Mouse (Mus musculus) bone marrow macrophage, adult 2 months (primary cell): Measurements from ENCODE around the gene Prodh2.

ENCODE experiments used
- CTCF ChIP-seq: IDR thresholded peaks from 2 replicates; pipeline ENCODE4 v1.5.1; 2012; ENCODE audit warnings: low read depth, mild to moderate bottlenecking, low read length, moderate library complexity
- POLR2A ChIP-seq: IDR thresholded peaks from 2 replicates; pipeline ENCODE4 v1.6.1; 2012; ENCODE audit warnings: mild to moderate bottlenecking, low read depth, low read length, borderline replicate concordance

DNA sequence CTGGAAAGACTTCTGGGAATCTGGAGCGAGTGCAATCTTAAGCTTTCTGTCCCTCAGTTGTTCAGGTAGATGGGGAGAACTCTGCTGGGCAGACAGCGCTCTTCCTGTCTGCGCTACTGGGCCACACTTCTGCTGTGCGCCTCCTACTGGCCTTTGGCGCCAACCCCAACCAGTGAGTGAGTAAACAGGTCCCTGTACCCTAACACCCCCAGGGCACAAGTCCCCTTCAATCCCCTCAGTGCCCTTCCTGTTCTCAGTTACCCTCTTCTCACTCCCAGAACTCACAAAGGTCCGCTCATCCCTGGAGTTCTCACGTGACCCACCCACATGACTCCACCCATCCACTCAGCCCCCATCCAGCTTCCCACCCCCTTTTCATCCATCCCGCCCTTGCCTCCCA lies 24.9 kb downstream of the Prodh2 start:
- TF ChIP-seq CTCF (no peak), POLR2A (no peak)
